Mouse (Mus musculus): ENCODE data around the gene Gh.

- TF ChIP-seq POLR2A (IDR thresholded peaks at IDR 0.05; ENCODE audit: borderline replicate concordance, low read depth, low read length) = no peak
- no peak for TF ChIP-seq CTCF (IDR thresholded peaks at IDR 0.05; ENCODE audit: low read depth, low read length)
Observed at GRCm38 (mm10) chr11:106265570-106265969, 36.1 kb downstream of the Gh start.

All from bone marrow macrophage, adult 2 months (primary cell).